Mouse (Mus musculus) forebrain, embryonic 16.5 days (tissue): ENCODE measurements around the gene Gm11397. TPM values are rescaled to one million over a fixed set of nuclear protein-coding genes. Genes with fewer than 3 reads are reported as not detected.
"Not testable (repeated sequence)": the region's sequence is repeated elsewhere in the genome, so short reads cannot be mapped to it uniquely, and the experiment has no call there.

Experiments
- ATAC-seq: fragments of 200-750 bp; cut with Nextera tagmentation; 2 replicates; pipeline ENCODE4 v1.8.0; 2017; ENCODE audit warnings: mild to moderate bottlenecking, moderate library complexity
- H3K27ac ChIP-seq: fragments of 300-500 bp; sonication (generic); 2 replicates; pipeline ENCODE4 v1.5.1; 2014; ENCODE audit warnings: low read length, control low read depth
- H3K27me3 ChIP-seq: fragments of 300-500 bp; sonication (generic); replicated peaks from 2 replicates; pipeline ENCODE4 v1.6.1; 2014; ENCODE audit warnings: low read length; ENCODE audit not compliant: control insufficient read depth, insufficient read depth
- H3K36me3 ChIP-seq: fragments of 300-500 bp; sonication (generic); 2 replicates; pipeline ENCODE4 v1.6.1; 2014; ENCODE audit not compliant: control insufficient read depth, insufficient read depth
- H3K4me1 ChIP-seq: fragments of 300-500 bp; sonication (generic); replicated peaks from 2 replicates; pipeline ENCODE4 v1.6.1; 2014; ENCODE audit warnings: low read length; ENCODE audit not compliant: control insufficient read depth, insufficient read depth
- H3K4me2 ChIP-seq: fragments of 300-500 bp; sonication (generic); 2 replicates; pipeline ENCODE4 v1.6.1; 2014; ENCODE audit warnings: mild to moderate bottlenecking, low read length, control low read depth
- H3K4me3 ChIP-seq: fragments of 300-500 bp; sonication (generic); replicated peaks from 2 replicates; pipeline ENCODE4 v1.5.1; 2014; ENCODE audit warnings: mild to moderate bottlenecking, low read length, control low read depth
- H3K9ac ChIP-seq: fragments of 300-500 bp; sonication (generic); replicated peaks from 2 replicates; pipeline ENCODE4 v1.6.1; 2014; ENCODE audit warnings: low read depth, low read length, control low read depth
- H3K9me3 ChIP-seq: fragments of 300-500 bp; sonication (generic); 2 replicates; pipeline ENCODE4 v1.6.1; 2016; ENCODE audit warnings: low read length; ENCODE audit not compliant: control insufficient read depth
- WGBS: fragments of 180-500 bp; shearing (Covaris S2); extraction: QIAGEN DNeasy Blood & Tissue Kit; methylation state at CpG from one replicate; pipeline ENCODE4 v1.1.7; 2014; 5-methylcytosine and 5-hydroxymethylcytosine counted together
- polyA plus RNA-seq: library from polyadenylated mRNA; unstranded; fragments of >200 nt; fragmentation: Nextera tagmentation; extraction: Ambion mirVana; gene quantifications from 2 replicates; pipeline ENCODE4 v1.2.1, GENCODE M21; 2015

The Gm11397 gene
- not detected in 2 replicates for polyA plus RNA-seq

DNA sequence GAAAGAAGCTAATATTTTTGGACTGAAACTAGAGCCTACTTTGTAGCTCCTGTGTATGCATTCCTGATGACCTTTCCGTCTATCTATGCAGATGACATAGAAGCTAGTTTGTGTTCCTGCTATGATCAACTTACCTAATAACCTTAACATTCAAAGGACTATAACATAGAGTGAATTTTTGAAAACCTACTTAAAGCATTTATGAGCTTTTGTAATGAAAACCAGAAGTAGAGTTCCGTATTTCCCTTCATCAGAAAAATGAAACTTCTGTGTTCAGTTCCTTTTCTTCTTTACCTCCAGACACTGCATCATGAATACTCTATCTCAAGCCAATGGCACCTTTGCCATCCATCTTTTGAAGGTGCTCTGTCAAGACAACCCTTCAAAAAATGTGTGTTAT lies at the start of gene Gm11397:
Gene Gm11397 (plus strand): TSS at position 301 of the 400 bp plus-strand sequence.
- not testable (repeated sequence) for H3K9ac ChIP-seq, H3K27me3 ChIP-seq, ATAC-seq, H3K4me1 ChIP-seq, H3K4me2 ChIP-seq, H3K9me3 ChIP-seq, H3K27ac ChIP-seq, H3K36me3 ChIP-seq, H3K4me3 ChIP-seq
- 100% methylated on average over 2 of the region's 2 CpGs for WGBS

GRCm38 (mm10) chr13:33356666-33357065 lies 38.9 kb upstream of the Gm11397 start:
- not testable (repeated sequence) for H3K9me3 ChIP-seq, H3K36me3 ChIP-seq, H3K9ac ChIP-seq, H3K27me3 ChIP-seq, H3K4me1 ChIP-seq, H3K27ac ChIP-seq, H3K4me2 ChIP-seq, H3K4me3 ChIP-seq, ATAC-seq
- WGBS: no CpG with 5 or more reads among the region's 1 CpGs

- H3K4me1 ChIP-seq, H3K36me3 ChIP-seq, H3K9me3 ChIP-seq, H3K27ac ChIP-seq, H3K4me3 ChIP-seq, H3K4me2 ChIP-seq, H3K27me3 ChIP-seq, ATAC-seq, H3K9ac ChIP-seq: not testable (repeated sequence)
Measured at GRCm38 (mm10) chr13:33432714-33433113, 37.2 kb downstream of the Gm11397 start.

Other genes starting within 250 kb of the Gm11397 start
- not detected in 2 replicates for gene Serpinb9c, start 236.0 kb upstream of the Gm11397 start, polyA plus RNA-seq
- not detected in 2 replicates for gene Serpinb9d, start 202.8 kb upstream of the Gm11397 start, polyA plus RNA-seq
- gene Serpinb9e, start 146.1 kb upstream of the Gm11397 start, polyA plus RNA-seq: not detected in 2 replicates
- not detected in 2 replicates for gene Serpinb9f, start 71.7 kb upstream of the Gm11397 start, polyA plus RNA-seq
- gene Serpinb9g, start 89.0 kb downstream of the Gm11397 start, polyA plus RNA-seq: not detected in 2 replicates